Mouse (Mus musculus): Measurements from ENCODE around the gene Tlr9.

DNA sequence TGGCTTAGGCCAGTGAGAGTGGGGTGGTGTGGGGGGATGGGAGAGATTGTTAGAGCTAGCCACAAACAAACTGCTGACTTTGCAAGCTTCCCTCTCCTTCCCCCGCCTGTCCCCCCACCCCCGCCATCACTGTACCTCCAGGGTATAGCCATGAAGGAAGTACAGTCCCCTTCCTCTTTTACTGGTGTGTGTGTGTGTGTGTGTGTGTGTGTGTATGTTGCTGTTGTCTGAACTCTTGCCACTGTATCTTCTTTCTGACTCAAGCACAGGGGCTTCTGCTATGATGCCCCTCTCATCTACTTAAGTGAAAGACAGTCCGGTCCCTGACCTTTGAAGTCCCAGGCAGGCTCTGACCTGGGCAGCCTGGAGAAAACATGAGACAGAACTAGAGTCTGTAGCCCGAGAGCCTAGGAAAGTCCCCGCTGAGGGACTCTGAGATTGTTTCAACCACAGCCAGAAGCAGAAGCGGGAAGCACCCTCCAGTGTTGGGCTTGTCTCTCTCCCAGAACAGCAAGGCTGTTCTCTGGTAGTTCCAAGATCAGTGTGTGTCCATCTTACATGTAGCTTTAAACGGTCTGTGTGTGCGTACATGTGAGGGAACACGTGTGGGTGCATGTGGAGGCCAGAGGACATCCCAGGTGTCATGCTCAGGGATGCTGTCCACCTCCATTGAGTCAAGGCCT lies 7.8 kb downstream of the Tlr9 start:
- TF ChIP-seq CTCF (conservative IDR thresholded peaks at IDR 0.05; ENCODE audit: insufficient read depth, insufficient read length, low read depth, low read length) (no peak), POLR2A (IDR thresholded peaks at IDR 0.05; ENCODE audit: low read depth, low read length) (no peak)

Data from kidney, adult 2 months (tissue).